In the genomic region with DNA sequence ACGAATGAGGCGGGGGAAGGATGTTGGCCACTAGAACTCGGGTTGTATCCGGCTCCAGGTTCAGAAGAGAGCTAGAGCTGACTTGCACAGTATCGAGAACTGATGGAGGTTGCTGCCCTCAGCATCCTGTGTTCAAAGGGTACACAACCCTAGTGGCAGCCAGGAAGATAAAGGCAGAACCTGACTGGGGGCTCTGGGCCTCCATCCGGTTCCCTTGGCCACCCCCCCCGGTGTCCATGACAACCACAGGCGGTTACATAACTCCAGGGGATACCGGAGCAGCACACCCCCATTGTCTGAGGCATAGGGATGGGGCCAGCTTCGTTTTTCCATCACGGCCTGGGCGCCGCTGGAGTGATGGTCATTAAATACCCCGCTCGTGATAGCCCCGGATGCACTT, we compare ENCODE assay signal across 8 mouse cellular contexts. TPM values are rescaled to one million over a fixed set of nuclear protein-coding genes. Genes with fewer than 3 reads are reported as not detected.
DNase-seq lines count a peak whose midpoint lies in the region; ATAC-seq and TF ChIP-seq lines count a peak whose summit lies in the region.

No protein-coding gene starts in this region.

- no peaks in the 10 kb centered on the region for H3K36me3 ChIP-seq in heart, adult 2 months (ENCODE audit: control insufficient read depth, insufficient read depth, low read length)
- H3K36me3 ChIP-seq in neural tube, embryonic 15.5 days, result peaks cover 33% of the 10 kb centered on the region

- H3K4me1 ChIP-seq in heart, adult 2 months (ENCODE audit: control insufficient read depth, insufficient read depth, low read length), result peaks cover 8% of the 10 kb centered on the region
- peaks cover 65% of the 10 kb centered on the region for H3K4me1 ChIP-seq in neural tube, embryonic 15.5 days

- no peaks in the 10 kb centered on the region for H3K79me2 ChIP-seq in heart, adult 2 months (replicated peaks; ENCODE audit: control insufficient read depth, insufficient read depth, low read length)

- TF ChIP-seq CTCF in heart, adult 2 months (IDR thresholded peaks at IDR 0.05), result no peak

- intact Hi-C loops in heart, adult 2 months (cut with DNase I), result loop anchor here (1.0 to 5.0 kb wide), 3 partner anchors 21 to 130 kb away; a partner anchor contains a TSS
- intact Hi-C loops in gastrocnemius, postnatal 14 days (cut with DNase I; ENCODE audit: low total_unique reads), result loop anchor here (10.0 kb wide), 1 partner anchor 88 kb away; a partner anchor contains a TSS

- H3K9me3 ChIP-seq in neural tube, embryonic 15.5 days (replicated peaks), result no peaks in the 10 kb centered on the region

- peak overlapping the region; percentile 95 for H3K4me2 ChIP-seq in neural tube, embryonic 15.5 days

- ATAC-seq in neural tube, embryonic 15.5 days (ENCODE audit: low FRiP score), result peak; percentile 2; the same call in 1 of the 2 replicates

- H3K27me3 ChIP-seq in heart, adult 2 months (ENCODE audit: control insufficient read depth, insufficient read depth, low read length), result no peaks in the 10 kb centered on the region
- no peaks in the 10 kb centered on the region for H3K27me3 ChIP-seq in neural tube, embryonic 15.5 days (replicated peaks)

- TF ChIP-seq POLR2A in heart, adult 2 months (IDR thresholded peaks at IDR 0.05; ENCODE audit: insufficient read depth, low read depth, low read length), result 0 out of 2 replicates have a peak, but pooled peaks have one; percentile 11

- H3K4me3 ChIP-seq in heart, adult 2 months, result peak overlapping the region; percentile 73
- peak overlapping the region; percentile 93 for H3K4me3 ChIP-seq in neural tube, embryonic 15.5 days (replicated peaks)

- DNase-seq in right cerebral cortex, adult 18-20 months, result peak; percentile 71
- no peak for DNase-seq in right cerebral cortex, postnatal 4 days
- DNase-seq in cerebellum, adult 8-10 months, result peak; percentile 76
- DNase-seq in heart, adult 2 months, result peak; percentile 57 to 65
- DNase-seq in kidney, adult 9 months, result peak; percentile 48
- peak; percentile 40 to 55 for DNase-seq in lung, adult 18-20 months
- DNase-seq in gastrocnemius, postnatal 14 days, result no peak

- WGBS in heart, adult 2 months, result 10% methylated on average over 16 of the region's 16 CpGs
- 5% methylated on average over 16 of the region's 16 CpGs for WGBS in neural tube, embryonic 15.5 days

- no peak for TF ChIP-seq EP300 in heart, adult 2 months (IDR thresholded peaks at IDR 0.05; ENCODE audit: insufficient read depth, low read depth, low read length)

- H3K9ac ChIP-seq in heart, adult 2 months (ENCODE audit: low read depth, low read length), result peak overlapping the region; percentile 82
- H3K9ac ChIP-seq in neural tube, embryonic 15.5 days (replicated peaks), result peak overlapping the region; percentile 92

- H3K27ac ChIP-seq in heart, adult 2 months, result peak overlapping the region; percentile 87; the same call in 1 of the 2 replicates
- peak overlapping the region; percentile 87 for H3K27ac ChIP-seq in neural tube, embryonic 15.5 days (replicated peaks)

RNA-seq across cellular contexts. Expression of a gene that starts 0.7 kb away (rescaled TPM):
- total RNA-seq in heart, adult 2 months (2021), result 10 to 100 TPM; 25.8 to 26.5 TPM
- polyA plus RNA-seq in heart, adult 2 months (2012; rRNA removed), result 30.4 and 38.3 TPM in 2 replicates
- polyA plus RNA-seq in neural tube, embryonic 15.5 days (2015; fragmentation: Nextera tagmentation; extraction: Ambion mirVana), result 160 and 192 TPM in 2 replicates
- 10 to 100 TPM; 22.8 to 27.6 TPM for total RNA-seq in gastrocnemius, postnatal 14 days (2021)

RNA-seq across cellular contexts. Expression of a gene that starts 2.0 kb away (rescaled TPM):
- total RNA-seq in heart, adult 2 months (2021), result 100 to 1,000 TPM; 120 to 128 TPM
- polyA plus RNA-seq in heart, adult 2 months (2012; rRNA removed), result 81.7 and 153 TPM in 2 replicates
- 181 and 182 TPM in 2 replicates for polyA plus RNA-seq in neural tube, embryonic 15.5 days (2015; fragmentation: Nextera tagmentation; extraction: Ambion mirVana)
- total RNA-seq in gastrocnemius, postnatal 14 days (2021), result 10 to 100 TPM; 44.0 to 45.2 TPM

RNA-seq across cellular contexts. Expression of a gene that starts 6.2 kb away (rescaled TPM):
- total RNA-seq in heart, adult 2 months (2021), result 10 to 100 TPM; 30.4 to 31.8 TPM
- polyA plus RNA-seq in heart, adult 2 months (2012; rRNA removed), result 51.8 and 51.9 TPM in 2 replicates
- 223 and 252 TPM in 2 replicates for polyA plus RNA-seq in neural tube, embryonic 15.5 days (2015; fragmentation: Nextera tagmentation; extraction: Ambion mirVana)
- 10 to 100 TPM; 28.3 to 31.8 TPM for total RNA-seq in gastrocnemius, postnatal 14 days (2021)

RNA-seq across cellular contexts. Expression of a gene that starts 23.0 kb away (rescaled TPM):
- 10 to 100 TPM; 15.6 to 16.3 TPM for total RNA-seq in heart, adult 2 months (2021)
- 15.3 and 18.4 TPM in 2 replicates for polyA plus RNA-seq in heart, adult 2 months (2012; rRNA removed)
- 5.7 and 6.8 TPM in 2 replicates for polyA plus RNA-seq in neural tube, embryonic 15.5 days (2015; fragmentation: Nextera tagmentation; extraction: Ambion mirVana)
- 10 to 100 TPM; 14.4 to 16.2 TPM for total RNA-seq in gastrocnemius, postnatal 14 days (2021)

RNA-seq across cellular contexts. Expression of a gene that starts 25.1 kb away (rescaled TPM):
- total RNA-seq in heart, adult 2 months (2021), result 10 to 100 TPM; 16.6 to 20.5 TPM
- polyA plus RNA-seq in heart, adult 2 months (2012; rRNA removed), result 18.4 and 19.8 TPM in 2 replicates
- polyA plus RNA-seq in neural tube, embryonic 15.5 days (2015; fragmentation: Nextera tagmentation; extraction: Ambion mirVana), result 15.4 and 17.1 TPM in 2 replicates
- total RNA-seq in gastrocnemius, postnatal 14 days (2021), result 1 to 10 TPM; 7.5 to 8.5 TPM

Comparison
In these comparisons a context has a peak if more than half of its experiments do, and no peak if none do; other contexts are left out.
1. DNase-seq: peak in right cerebral cortex, adult 18-20 months (single experiment), cerebellum, adult 8-10 months (single experiment), heart, adult 2 months (2 of 2), kidney, adult 9 months (single experiment) and lung, adult 18-20 months (2 of 2); none in right cerebral cortex, postnatal 4 days (single experiment) and gastrocnemius, postnatal 14 days (single experiment).